In genomic region chr12:40789379-40790361, GRCm38 (mm10) we compare ENCODE assay signal across 12 mouse cellular contexts.
DNase-seq lines count a peak whose midpoint lies in the region; ATAC-seq and TF ChIP-seq lines count a peak whose summit lies in the region.
"Had no signal": no experiment of that assay in that cellular context is flagged by ENCODE, and none has a peak within 500 bp of the region (broad histone marks: within the 10 kb centered on the region; RNA-seq: fewer than 3 reads in every experiment).

No protein-coding gene starts in this region.

- no peak for DNase-seq in cerebellum, postnatal 4 days (ENCODE audit: low spot score in 2 of 2)
- DNase-seq in left cerebral cortex, adult 2 months (ENCODE audit: extremely low spot score in 1 of 2, low spot score in 2 of 2): no peak
- DNase-seq in left cerebral cortex, postnatal 36 days (ENCODE audit: low spot score in 2 of 2): no peak
- peak; percentile 53 for DNase-seq in retina, embryonic 14.5 days (ENCODE audit: low spot score)
- no peak for DNase-seq in yolk sac, embryonic 10.5 days (ENCODE audit: low spot score)
- DNase-seq in layer of hippocampus, adult 8-10 months (ENCODE audit: low spot score in 2 of 2): no peak
- DNase-seq: adrenal gland, postnatal 36 days; lung, postnatal 10 days; thymus, postnatal 36 days had no signal

- intact Hi-C loops in left cerebral cortex, adult 2 months (cut with DNase I): no loop called here
- intact Hi-C loops in left cerebral cortex, postnatal 36 days (cut with DNase I): no loop called here

- no peak overlapping the region for H3K4me2 ChIP-seq in hindbrain, embryonic 12.5 days (replicated peaks)
- H3K4me2 ChIP-seq: kidney, embryonic 15.5 days had no signal

- ATAC-seq in cerebellum, adult (ENCODE audit: insufficient number of reproducible peaks, low FRiP score, low TSS enrichment): peak; percentile 77
- ATAC-seq in hindbrain, embryonic 12.5 days (ENCODE audit: low FRiP score): peak; percentile 85

- no peaks in the 10 kb centered on the region for H3K36me3 ChIP-seq in hindbrain, embryonic 12.5 days
- H3K36me3 ChIP-seq: kidney, embryonic 15.5 days had no signal

- H3K27me3 ChIP-seq in hindbrain, embryonic 12.5 days: no peaks in the 10 kb centered on the region
- H3K27me3 ChIP-seq: kidney, embryonic 15.5 days had no signal

- H3K9me3 ChIP-seq in hindbrain, embryonic 12.5 days (replicated peaks): no peaks in the 10 kb centered on the region
- H3K9me3 ChIP-seq: kidney, embryonic 15.5 days had no signal

- H3K9ac ChIP-seq in hindbrain, embryonic 12.5 days: no peak overlapping the region
- H3K9ac ChIP-seq: kidney, embryonic 15.5 days had no signal

- 46% methylated on average over 10 of the region's 10 CpGs for WGBS in hindbrain, embryonic 12.5 days

- no peak overlapping the region for H3K4me3 ChIP-seq in left cerebral cortex, adult 2 months
- no peak overlapping the region for H3K4me3 ChIP-seq in hindbrain, embryonic 12.5 days
- H3K4me3 ChIP-seq: kidney, embryonic 15.5 days had no signal

- peak overlapping the region; percentile 79 for H3K27ac ChIP-seq in left cerebral cortex, adult 2 months
- peak overlapping the region; percentile 52 for H3K27ac ChIP-seq in hindbrain, embryonic 12.5 days

- TF ChIP-seq CTCF in left cerebral cortex, adult 2 months (IDR thresholded peaks at IDR 0.05): no peak

- peaks cover 18% of the 10 kb centered on the region for H3K4me1 ChIP-seq in hindbrain, embryonic 12.5 days
